Mouse (Mus musculus): ENCODE measurements around the gene C130026I21Rik.
"Not testable (repeated sequence)": the region's sequence is repeated elsewhere in the genome, so short reads cannot be mapped to it uniquely, and the experiment has no call there.

GRCm38 (mm10) chr1:85199523-85199922, 70.8 kb downstream of the C130026I21Rik start:
- not testable (repeated sequence) for TF ChIP-seq EP300 (optimal IDR thresholded peaks at IDR 0.05); CTCF (IDR thresholded peaks at IDR 0.05; ENCODE audit: low read depth)

Data from stomach, postnatal 0 days (tissue).